Mouse (Mus musculus) inflammation-experienced regulatory T-cells, adult 6 months (primary cell): ENCODE results near the gene Hist1h4m. TPM values are rescaled to one million over a fixed set of nuclear protein-coding genes. Genes with fewer than 3 reads are reported as not detected.
"Not testable (repeated sequence)": the region's sequence is repeated elsewhere in the genome, so short reads cannot be mapped to it uniquely, and the experiment has no call there.

ENCODE experiments used
- ATAC-seq: one replicate; pipeline ENCODE4 v1.8.0; 2017
- polyA plus RNA-seq, 3 experiments: library from polyadenylated mRNA; unstranded; fragments of 100-300 nt; shearing (Covaris generic); gene quantifications; one replicate each; pipeline ENCODE4 v1.2.1; 2017

Hist1h4m gene
- polyA plus RNA-seq, 3 experiments from 2014 or later = 5.8 to 17.9 (median 8.9) TPM

GRCm38 (mm10) chr13:21811074-21811473, 472 bp upstream of the Hist1h4m start:
- not testable (repeated sequence) for ATAC-seq

- not testable (repeated sequence) for ATAC-seq
Observed at GRCm38 (mm10) chr13:21812092-21812491, 546 bp downstream of the Hist1h4m start.

- not testable (repeated sequence) for ATAC-seq
Observed at GRCm38 (mm10) chr13:21820082-21820890, 8.7 kb downstream of the Hist1h4m start.

GRCm38 (mm10) chr13:21828511-21828910, 17.0 kb downstream of the Hist1h4m start:
- ATAC-seq = no peak

- no peak for ATAC-seq
Observed at GRCm38 (mm10) chr13:21830344-21830743, 18.8 kb downstream of the Hist1h4m start.

GRCm38 (mm10) chr13:21831418-21832394, 20.2 kb downstream of the Hist1h4m start, which contains the start of gene Hist1h4n:
Hist1h4n (minus strand) TSS chr13:21832196.
- peak; percentile 56 for ATAC-seq

GRCm38 (mm10) chr13:21833461-21833860, 21.9 kb downstream of the Hist1h4m start, which contains the start of the genes Hist1h2ap and Hist1h2br:
Hist1h2ap (minus strand) TSS chr13:21833507.
Hist1h2br (plus strand) TSS chr13:21833743.
- peak; percentile 87 for ATAC-seq

- peak; percentile 81 for ATAC-seq
Observed at GRCm38 (mm10) chr13:21840508-21840907, 29.0 kb downstream of the Hist1h4m start.

GRCm38 (mm10) chr13:21846356-21846755, 34.8 kb downstream of the Hist1h4m start:
- ATAC-seq = peak; percentile 48

GRCm38 (mm10) chr13:21847883-21848282, 36.3 kb downstream of the Hist1h4m start:
- ATAC-seq = no peak

- not testable (repeated sequence) for ATAC-seq
Observed at GRCm38 (mm10) chr13:21850696-21851095, 39.1 kb downstream of the Hist1h4m start.

GRCm38 (mm10) chr13:21852215-21852945, 40.8 kb downstream of the Hist1h4m start:
- ATAC-seq = no peak

- ATAC-seq = no peak
Observed at GRCm38 (mm10) chr13:21855146-21855545, 43.6 kb downstream of the Hist1h4m start.

GRCm38 (mm10) chr13:21855698-21856162, 44.2 kb downstream of the Hist1h4m start:
- ATAC-seq = no peak

GRCm38 (mm10) chr13:21861608-21862007, 50.1 kb downstream of the Hist1h4m start:
- ATAC-seq = no peak

Other genes with a start within 250 kb of the Hist1h4m start
- not detected for gene Olfr1364, start 230.0 kb upstream of the Hist1h4m start, polyA plus RNA-seq
- gene Olfr1362, start 197.7 kb upstream of the Hist1h4m start, polyA plus RNA-seq = not detected
- not detected for gene Olfr11, start 169.2 kb upstream of the Hist1h4m start, polyA plus RNA-seq
- not detected for gene Olfr1361, start 148.4 kb upstream of the Hist1h4m start, polyA plus RNA-seq
- not detected for gene Olfr1360, start 134.3 kb upstream of the Hist1h4m start, polyA plus RNA-seq
- gene Olfr1359, start 113.6 kb upstream of the Hist1h4m start, polyA plus RNA-seq = not detected
- not detected for gene Hist1h2bl, start 95.6 kb upstream of the Hist1h4m start, polyA plus RNA-seq
- 10 to 100 TPM in 1 of 3 experiments, not detected in 2; 25.0 TPM for gene Hist1h2ai, start 95.3 kb upstream of the Hist1h4m start, polyA plus RNA-seq
- gene Hist1h3h, start 94.1 kb upstream of the Hist1h4m start, polyA plus RNA-seq = 1 to 10 TPM in 1 of 3 experiments, not detected in 2; 4.9 TPM
- gene Hist1h2bm, start 89.7 kb upstream of the Hist1h4m start, polyA plus RNA-seq = 1 to 10 TPM in 2 of 3 experiments, not detected in 1; 1.6 to 4.7 TPM
- gene Hist1h4j, start 76.7 kb upstream of the Hist1h4m start, polyA plus RNA-seq = not detected
- gene Hist1h4k, start 61.2 kb upstream of the Hist1h4m start, polyA plus RNA-seq = 10 to 100 TPM in 1 of 3 experiments, 1 to 10 TPM in 2; 1.5 to 15.3 (median 8.0) TPM
- 1 to 10 TPM in 1 of 3 experiments, not detected in 2; 6.2 TPM for gene Hist1h2ak, start 57.9 kb upstream of the Hist1h4m start, polyA plus RNA-seq
- gene Hist1h2bn, start 57.6 kb upstream of the Hist1h4m start, polyA plus RNA-seq = 1 to 10 TPM in 2 of 3 experiments, not detected in 1; 1.8 to 3.0 TPM
- gene Hist1h1b, start 31.1 kb upstream of the Hist1h4m start, polyA plus RNA-seq = 10 to 100 TPM in 1 of 3 experiments, 1 to 10 TPM in 2; 3.0 to 89.4 (median 8.5) TPM
- 1 to 10 TPM in 2 of 3 experiments, not detected in 1; 3.1 to 3.4 TPM for gene Hist1h3i, start 28.4 kb upstream of the Hist1h4m start, polyA plus RNA-seq
- gene Hist1h2an, start 24.5 kb upstream of the Hist1h4m start, polyA plus RNA-seq = 1 to 10 TPM in 1 of 3 experiments, not detected in 2; 3.5 TPM
- 1 to 10 TPM; 1.6 to 3.6 (median 3.0) TPM for gene Hist1h2bp, start 24.3 kb upstream of the Hist1h4m start, polyA plus RNA-seq
- 10 to 100 TPM in 1 of 3 experiments, 1 to 10 TPM in 1, not detected in 1; 6.1 to 12.5 TPM for gene Hist1h2bq, start 1.5 kb upstream of the Hist1h4m start, polyA plus RNA-seq
- gene Hist1h2ao, start 1.3 kb upstream of the Hist1h4m start, polyA plus RNA-seq = 10 to 100 TPM in 1 of 3 experiments, 1 to 10 TPM in 1, not detected in 1; 2.4 to 11.2 TPM
- 1 to 10 TPM in 2 of 3 experiments, not detected in 1; 6.5 to 9.3 TPM for gene Hist1h4n, start 20.4 kb downstream of the Hist1h4m start, polyA plus RNA-seq
- 100 to 1,000 TPM in 1 of 3 experiments, 10 to 100 TPM in 2; 58.0 to 576 (median 60.6) TPM for gene Hist1h2ap, start 21.8 kb downstream of the Hist1h4m start, polyA plus RNA-seq
- 10 to 100 TPM in 1 of 3 experiments, 1 to 10 TPM in 1, not detected in 1; 6.1 to 12.2 TPM for gene Hist1h2br, start 22.0 kb downstream of the Hist1h4m start, polyA plus RNA-seq
- not detected for gene Zfp184, start 133.3 kb downstream of the Hist1h4m start, polyA plus RNA-seq
- gene Pom121l2, start 169.4 kb downstream of the Hist1h4m start, polyA plus RNA-seq = not detected
- gene Prss16, start 198.0 kb downstream of the Hist1h4m start, polyA plus RNA-seq = 1 to 10 TPM in 1 of 3 experiments, under 1 TPM in 1, not detected in 1; 0.24 to 1.2 TPM
- 100 to 1,000 TPM in 1 of 3 experiments, 10 to 100 TPM in 1, not detected in 1; 52.3 to 507 TPM for gene Hist1h2ah, start 223.8 kb downstream of the Hist1h4m start, polyA plus RNA-seq
- 1 to 10 TPM in 2 of 3 experiments, not detected in 1; 2.2 to 9.9 TPM for gene Hist1h2bk, start 224.1 kb downstream of the Hist1h4m start, polyA plus RNA-seq
- gene Hist1h4i, start 229.6 kb downstream of the Hist1h4m start, polyA plus RNA-seq = 10 to 100 TPM in 1 of 3 experiments, 1 to 10 TPM in 2; 4.1 to 18.5 (median 6.5) TPM
- gene Hist1h2ag, start 231.2 kb downstream of the Hist1h4m start, polyA plus RNA-seq = 1 to 10 TPM in 2 of 3 experiments, not detected in 1; 3.9 to 4.5 TPM
- gene Hist1h2bj, start 231.5 kb downstream of the Hist1h4m start, polyA plus RNA-seq = 10 to 100 TPM in 1 of 3 experiments, 1 to 10 TPM in 2; 1.8 to 10.3 (median 6.6) TPM